Mouse (Mus musculus) heart, postnatal 0 days (tissue): ENCODE measurements around the gene Trmt1. TPM values are rescaled to one million over a fixed set of nuclear protein-coding genes. Genes with fewer than 3 reads are reported as not detected.
"Not testable (repeated sequence)": the region's sequence is repeated elsewhere in the genome, so short reads cannot be mapped to it uniquely, and the experiment has no call there.

Experiments used
- ATAC-seq: fragments of 200-750 bp; cut with Nextera tagmentation; 2 replicates; pipeline ENCODE4 v1.8.0; 2017; ENCODE audit warnings: low read depth, moderate number of reproducible peaks, moderate library complexity; ENCODE audit not compliant: insufficient read depth
- DNase-seq: peaks from one replicate; pipeline ENCODE4 v3.0.0-alpha.2; 2016; ENCODE audit warnings: low spot score
- H3K27ac ChIP-seq: fragments of 300-500 bp; sonication (generic); 2 replicates; pipeline ENCODE4 v1.5.1; 2014; ENCODE audit warnings: low read depth, mild to moderate bottlenecking
- H3K27me3 ChIP-seq: fragments of 300-500 bp; sonication (generic); 2 replicates; pipeline ENCODE4 v1.6.1; 2014; ENCODE audit warnings: low read length, mixed read lengths; ENCODE audit not compliant: control insufficient read depth, insufficient read depth
- H3K36me3 ChIP-seq: fragments of 300-500 bp; sonication (generic); replicated peaks from 2 replicates; pipeline ENCODE4 v1.6.1; 2014; ENCODE audit warnings: low read length, mixed read lengths; ENCODE audit not compliant: control insufficient read depth, insufficient read depth
- H3K4me1 ChIP-seq: fragments of 300-500 bp; sonication (generic); 2 replicates; pipeline ENCODE4 v1.6.1; 2014; ENCODE audit warnings: antibody characterized with exemption; ENCODE audit not compliant: control insufficient read depth, insufficient read depth
- H3K4me2 ChIP-seq: fragments of 300-500 bp; sonication (generic); 2 replicates; pipeline ENCODE4 v1.6.1; 2014; ENCODE audit warnings: low read depth, mild to moderate bottlenecking, low read length, moderate library complexity
- H3K4me3 ChIP-seq: fragments of 300-500 bp; sonication (generic); 2 replicates; pipeline ENCODE4 v1.5.1; 2014; ENCODE audit warnings: low read depth, low read length
- H3K9ac ChIP-seq: fragments of 300-500 bp; sonication (generic); replicated peaks from 2 replicates; pipeline ENCODE4 v1.6.1; 2014; ENCODE audit warnings: low read depth, low read length, mixed read lengths
- H3K9me3 ChIP-seq: fragments of 300-500 bp; sonication (generic); replicated peaks from 2 replicates; pipeline ENCODE4 v1.6.1; 2016; ENCODE audit warnings: low read length; ENCODE audit not compliant: control insufficient read depth
- CTCF ChIP-seq: IDR thresholded peaks from 2 replicates; pipeline ENCODE4 v1.5.1; 2016; ENCODE audit warnings: antibody characterized with exemption, control low read depth, low read depth
- EP300 ChIP-seq: IDR thresholded peaks from 2 replicates; pipeline ENCODE4 v1.6.1; 2016; ENCODE audit warnings: antibody characterized with exemption, low read depth
- WGBS: fragments of 180-500 bp; shearing (Covaris S2); extraction: QIAGEN DNeasy Blood & Tissue Kit; methylation state at CpG from one replicate; pipeline ENCODE4 v1.1.7; 2014; 5-methylcytosine and 5-hydroxymethylcytosine counted together
- polyA plus RNA-seq: library from polyadenylated mRNA; unstranded; fragments of >200 nt; fragmentation: Nextera tagmentation; extraction: Ambion mirVana; gene quantifications from 2 replicates; pipeline ENCODE4 v1.2.1, GENCODE M21; 2015
- total RNA-seq: library from RNA; depleted of rRNA; stranded (reverse); fragments of >200 nt; gene quantifications from 2 replicates; pipeline ENCODE4 v1.2.3, GENCODE M21; 2014; ENCODE audit warnings: low replicate concordance

Gene Trmt1
- total and polyA plus RNA-seq, 2 experiments from 2014 or later = 29.5 to 98.3 TPM

DNA sequence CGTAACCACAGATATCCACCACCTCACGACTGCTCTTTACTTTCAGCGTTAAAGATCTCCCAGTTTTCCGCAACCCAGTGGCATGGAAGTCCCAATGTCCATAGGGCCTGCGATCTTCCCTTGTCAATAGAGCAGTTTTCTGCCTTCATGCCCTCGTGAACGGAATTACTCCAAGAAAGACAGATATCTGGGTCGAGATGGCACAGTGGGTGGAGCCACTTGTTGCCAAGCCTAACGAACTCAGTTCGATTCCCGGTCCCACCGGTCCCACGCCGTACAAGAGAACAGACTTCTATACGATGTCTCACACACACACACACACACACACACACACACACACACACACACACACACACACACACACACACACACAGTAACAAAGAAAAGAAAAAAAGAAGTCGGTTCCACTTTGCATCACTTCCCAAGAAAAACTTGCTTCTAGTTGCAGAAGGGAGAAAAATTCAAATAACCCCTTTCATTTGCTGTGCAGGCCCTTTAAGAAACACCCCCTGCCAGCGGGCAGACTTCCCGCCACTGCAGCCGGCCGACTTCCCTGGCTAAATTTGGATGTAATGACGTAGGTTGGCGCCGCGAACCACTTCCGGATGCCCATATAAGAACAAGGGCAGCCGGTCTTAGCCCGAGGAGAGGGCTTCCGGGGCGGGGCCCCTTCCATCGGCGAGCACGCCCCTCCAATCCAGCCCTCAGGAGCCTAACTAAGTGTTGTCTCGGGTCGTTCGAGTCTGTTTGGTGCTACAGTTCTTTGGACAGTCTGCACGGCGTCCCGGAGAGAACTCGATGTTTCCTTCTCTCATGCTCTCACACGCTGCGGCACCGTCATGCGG lies 22.4 kb upstream of the Trmt1 start:
- whole genome bisulfite sequencing = 3% methylated on average over 42 of the region's 43 CpGs
- TF ChIP-seq EP300 (no peak), CTCF (no peak)
- Histone ChIP-seq H3K9me3 (no peaks in the 10 kb centered on the region), H3K36me3 (no peaks in the 10 kb centered on the region; the same call in 1 of the 2 replicates), H3K27me3 (no peaks in the 10 kb centered on the region), H3K4me3 (peak overlapping the region; percentile 76), H3K4me2 (peak overlapping the region; percentile 86), H3K9ac (peak overlapping the region; percentile 88), H3K27ac (peak overlapping the region; percentile 93), H3K4me1 (peaks cover 10% of the 10 kb centered on the region)
- ATAC-seq (peak; percentile 80), DNase-seq (peak; percentile 95)

DNA sequence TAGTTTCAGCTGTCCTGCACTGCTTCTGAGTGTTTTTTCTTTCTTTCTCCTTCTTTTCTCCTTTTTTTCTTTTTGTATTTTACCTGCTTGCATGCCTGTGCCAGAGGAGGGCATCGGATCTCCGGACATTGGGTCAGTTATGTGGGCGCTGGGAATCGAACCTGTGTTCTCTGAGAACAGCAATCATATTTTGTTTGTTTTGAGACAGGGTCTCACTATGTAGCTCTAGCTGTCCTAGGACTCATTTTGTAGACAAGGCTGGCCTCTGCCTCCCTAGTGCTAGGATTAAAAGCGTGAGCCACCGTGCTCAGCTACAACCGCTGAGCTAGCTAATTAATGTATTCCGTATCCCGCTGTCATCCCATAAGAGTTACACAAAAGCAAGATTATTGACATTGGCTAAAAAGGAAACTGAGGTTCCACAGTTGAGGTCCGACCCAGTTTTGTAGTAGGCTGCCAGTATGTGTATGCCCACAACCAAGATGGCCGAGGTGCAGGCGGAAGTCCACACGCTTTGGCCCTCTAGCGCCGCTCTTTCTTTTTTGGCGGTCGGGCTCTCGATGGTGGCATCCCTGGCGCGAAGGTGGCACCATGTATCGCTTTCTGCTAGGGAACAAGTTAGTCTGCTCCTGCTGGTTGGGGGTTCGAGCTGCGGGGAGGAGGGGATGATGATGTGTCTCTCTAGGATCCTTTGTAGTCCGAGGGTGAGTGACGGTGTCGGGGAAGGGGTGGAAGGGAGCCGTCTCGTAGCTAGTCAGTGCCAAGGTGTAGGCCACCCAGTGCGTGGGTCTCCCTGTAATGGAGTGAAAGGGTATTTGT lies 21.3 kb upstream of the Trmt1 start:
- TF ChIP-seq EP300 (no peak; the same call in 1 of the 2 replicates), CTCF (peak; percentile 51)
- ATAC-seq (peak; percentile 18; the same call in 1 of the 2 replicates), DNase-seq (peak; percentile 81)
- Histone ChIP-seq H3K27ac (peak overlapping the region; percentile 93), H3K4me2 (peak overlapping the region; percentile 86), H3K4me3 (peak overlapping the region; percentile 76), H3K9me3 (no peaks in the 10 kb centered on the region), H3K9ac (peak overlapping the region; percentile 63), H3K36me3 (peaks cover under 1% of the 10 kb centered on the region; the same call in 1 of the 2 replicates), H3K27me3 (no peaks in the 10 kb centered on the region), H3K4me1 (peaks cover 10% of the 10 kb centered on the region)
- under 1% methylated on average over 29 of the region's 29 CpGs for WGBS

- Histone ChIP-seq H3K36me3 (peaks cover 3% of the 10 kb centered on the region; the same call in 1 of the 2 replicates), H3K4me2 (peak overlapping the region; percentile 86), H3K27me3 (no peaks in the 10 kb centered on the region), H3K27ac (peak overlapping the region; percentile 93), H3K4me3 (peak overlapping the region; percentile 76), H3K9me3 (no peaks in the 10 kb centered on the region), H3K4me1 (peaks cover 10% of the 10 kb centered on the region), H3K9ac (peak overlapping the region; percentile 63)
- 4% methylated on average over 14 of the region's 14 CpGs for WGBS
- no peak for ATAC-seq
- TF ChIP-seq EP300 (no peak), CTCF (no peak)
- DNase-seq = peak; percentile 26
These were observed 20.7 kb upstream of the Trmt1 start for GRCm38 (mm10) chr8:84665385-84665893.

GRCm38 (mm10) chr8:84668081-84668480 lies 18.0 kb upstream of the Trmt1 start:
- Histone ChIP-seq H3K9me3 (no peaks in the 10 kb centered on the region), H3K4me3 (no peak overlapping the region), H3K9ac (no peak overlapping the region), H3K4me1 (peaks cover 9% of the 10 kb centered on the region), H3K27me3 (no peaks in the 10 kb centered on the region), H3K36me3 (peaks cover 12% of the 10 kb centered on the region), H3K4me2 (no peak overlapping the region), H3K27ac (no peak overlapping the region)
- no peak for ATAC-seq
- TF ChIP-seq EP300 = no peak
- TF ChIP-seq CTCF = no peak
- no peak for DNase-seq
- 59% methylated on average over 1 of the region's 1 CpGs for WGBS

DNA sequence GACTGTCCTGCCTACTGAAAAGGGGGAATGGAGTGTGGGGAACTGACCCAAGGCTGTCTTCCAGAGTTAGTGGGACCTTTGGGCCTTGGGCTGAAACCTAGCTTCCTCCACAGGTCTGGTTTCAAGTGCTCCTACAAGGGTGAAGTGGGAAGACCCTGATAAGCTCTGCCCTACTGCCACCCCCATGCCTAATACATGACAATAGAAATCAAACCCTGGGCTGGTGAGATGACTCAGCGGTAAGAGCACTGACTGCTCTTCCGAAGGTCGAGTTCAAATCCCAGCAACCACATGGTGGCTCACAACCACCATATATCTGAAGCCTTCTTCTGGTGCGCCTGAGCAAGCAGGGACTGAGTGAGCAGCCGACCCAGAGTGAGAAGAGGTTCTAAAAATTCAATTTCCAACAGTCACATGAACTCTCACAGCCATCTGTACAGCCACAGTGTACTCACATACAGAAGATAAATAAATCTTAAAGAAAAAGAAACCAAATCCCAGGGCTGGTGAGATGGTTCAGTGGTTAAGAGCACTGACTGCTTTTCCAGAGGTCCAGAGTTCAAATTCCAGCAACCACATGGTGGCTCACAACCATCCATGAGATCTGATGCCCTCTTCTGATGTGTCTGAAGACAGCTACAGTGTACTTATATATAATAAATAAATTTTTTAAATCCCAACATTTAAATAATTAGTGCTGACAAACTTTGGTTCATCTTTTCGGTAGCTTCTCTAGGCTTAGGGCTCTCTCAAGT lies 17.2 kb upstream of the Trmt1 start:
- Histone ChIP-seq H3K27me3 (no peaks in the 10 kb centered on the region), H3K27ac (no peak overlapping the region), H3K4me3 (no peak overlapping the region), H3K9me3 (no peaks in the 10 kb centered on the region), H3K4me2 (no peak overlapping the region), H3K36me3 (peaks cover 19% of the 10 kb centered on the region), H3K9ac (no peak overlapping the region), H3K4me1 (peaks cover 5% of the 10 kb centered on the region)
- no peak for ATAC-seq
- no peak for DNase-seq
- no peak for TF ChIP-seq CTCF
- TF ChIP-seq EP300 = no peak
- WGBS = 73% methylated on average over 6 of the region's 6 CpGs

GRCm38 (mm10) chr8:84670295-84671006 lies 15.7 kb upstream of the Trmt1 start:
- H3K27me3 ChIP-seq, H3K9ac ChIP-seq, H3K4me2 ChIP-seq, H3K4me1 ChIP-seq, H3K27ac ChIP-seq, DNase-seq, H3K4me3 ChIP-seq, H3K9me3 ChIP-seq, ATAC-seq: not testable (repeated sequence)
- H3K36me3 ChIP-seq = peaks cover 32% of the 10 kb centered on the region
- 89% methylated on average over 5 of the region's 5 CpGs for WGBS
